Mouse (Mus musculus): ENCODE measurements around the gene Fam241a.

Gene Fam241a

GRCm38 (mm10) chr3:127835594-127835993, 60.5 kb downstream of the Fam241a start:
- DNase-seq (ENCODE audit: low spot score) = no peak

- no peak for DNase-seq (ENCODE audit: low spot score)
Measured at GRCm38 (mm10) chr3:127834040-127834439, 62.1 kb downstream of the Fam241a start.

- no peak for DNase-seq (ENCODE audit: low spot score)
Measured at GRCm38 (mm10) chr3:127831079-127831478, 65.0 kb downstream of the Fam241a start.

GRCm38 (mm10) chr3:127830183-127830582, 65.9 kb downstream of the Fam241a start:
- no peak for DNase-seq (ENCODE audit: low spot score)

- DNase-seq (ENCODE audit: low spot score) = no peak
Measured at GRCm38 (mm10) chr3:127827123-127827522, 69.0 kb downstream of the Fam241a start.

- DNase-seq (ENCODE audit: low spot score) = no peak
Measured at GRCm38 (mm10) chr3:127826503-127826902, 69.6 kb downstream of the Fam241a start.

- no peak for DNase-seq (ENCODE audit: low spot score)
Measured at GRCm38 (mm10) chr3:127823886-127824863, 71.9 kb downstream of the Fam241a start.

GRCm38 (mm10) chr3:127821209-127821608, 74.9 kb downstream of the Fam241a start:
- DNase-seq (ENCODE audit: low spot score) = no peak

GRCm38 (mm10) chr3:127820400-127820799, 75.7 kb downstream of the Fam241a start:
- DNase-seq (ENCODE audit: low spot score) = no peak

All from c-Kit-positive CD71-positive TER-119-positive erythroid progenitor cells, embryonic 14.5 days (primary cell).